Mouse (Mus musculus) common myeloid progenitor, adult 5-6 weeks (primary cell): Measurements from ENCODE around the gene Fstl1. TPM values are rescaled to one million over a fixed set of nuclear protein-coding genes. Genes with fewer than 3 reads are reported as not detected.

Source experiments
- ATAC-seq: replicated peaks from 2 replicates; pipeline ENCODE4 v1.8.0; 2016; ENCODE audit warnings: low read depth, mild to moderate bottlenecking, moderate TSS enrichment, inconsistent platforms; ENCODE audit not compliant: poor library complexity, severe bottlenecking
- total RNA-seq: library from RNA; stranded (forward); fragments of 200-1000, 187-1606 nt; gene quantifications from 2 replicates; pipeline ENCODE4 v1.2.3, GENCODE M21; 2017

Fstl1 gene
- total RNA-seq, 1 experiment from 2014 or later, result 1.0 TPM

DNA sequence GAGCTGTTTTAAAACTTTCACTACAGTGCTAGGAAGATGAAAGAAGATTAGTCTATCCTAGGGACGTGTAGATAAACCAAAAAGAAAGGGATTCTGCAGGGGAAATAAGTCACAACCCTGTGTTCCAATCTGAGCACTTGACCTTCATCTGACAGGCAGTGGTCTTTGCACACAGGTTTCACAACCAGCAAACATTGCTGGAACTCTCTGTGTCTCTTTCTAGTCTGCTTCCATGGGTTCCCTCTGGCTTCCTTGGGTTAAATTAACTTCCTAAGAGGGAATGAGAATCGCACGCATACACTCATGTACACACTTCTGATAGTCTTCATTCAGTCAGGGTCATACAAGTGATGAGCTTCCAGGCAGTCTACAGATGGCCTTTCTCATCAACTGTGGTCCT is 87.2 kb downstream of the Fstl1 start:
- ATAC-seq, result no peak

- no peak for ATAC-seq
Observed at GRCm38 (mm10) chr16:37865841-37866240, 89.2 kb downstream of the Fstl1 start.

DNA sequence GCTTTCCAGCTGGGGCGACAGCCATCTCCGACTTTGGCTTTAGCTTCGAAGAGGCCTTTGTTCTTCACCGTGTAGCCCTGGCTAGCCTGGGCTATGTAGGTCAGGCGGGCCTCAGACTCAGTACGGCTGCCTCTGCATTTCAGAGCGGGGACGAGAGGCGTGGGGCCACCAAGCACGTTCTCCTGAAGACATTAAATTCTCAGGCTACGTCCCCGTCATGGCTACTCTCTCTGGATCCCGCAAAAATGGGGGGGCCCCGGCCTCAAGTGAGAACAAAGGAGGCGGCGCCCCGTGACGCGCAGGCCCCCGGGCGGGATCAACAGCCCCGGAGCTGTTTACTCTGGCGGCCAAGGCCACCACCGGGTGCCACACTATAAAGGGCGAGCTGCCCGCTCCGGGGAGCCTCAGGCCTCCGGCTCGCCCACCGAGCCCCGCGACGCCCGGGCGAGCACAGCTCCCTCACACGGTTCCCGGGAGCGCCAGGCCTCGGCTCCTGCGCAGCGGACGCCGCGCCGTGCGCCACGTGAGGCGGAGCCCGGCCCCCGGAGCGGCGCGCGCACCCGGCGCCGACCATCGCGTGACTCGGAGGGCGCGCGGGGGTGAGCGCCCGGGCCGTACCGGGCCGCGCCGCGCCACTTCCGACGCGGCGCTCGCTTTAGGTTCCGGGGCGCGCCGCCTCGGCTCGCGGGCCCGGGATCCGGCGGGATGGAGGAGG is 91.3 kb downstream of the Fstl1 start, which contains the start of gene Lrrc58:
Lrrc58 (plus strand) TSS at position 599 of the 715 bp plus-strand sequence.
- ATAC-seq, result peak; percentile 51

DNA sequence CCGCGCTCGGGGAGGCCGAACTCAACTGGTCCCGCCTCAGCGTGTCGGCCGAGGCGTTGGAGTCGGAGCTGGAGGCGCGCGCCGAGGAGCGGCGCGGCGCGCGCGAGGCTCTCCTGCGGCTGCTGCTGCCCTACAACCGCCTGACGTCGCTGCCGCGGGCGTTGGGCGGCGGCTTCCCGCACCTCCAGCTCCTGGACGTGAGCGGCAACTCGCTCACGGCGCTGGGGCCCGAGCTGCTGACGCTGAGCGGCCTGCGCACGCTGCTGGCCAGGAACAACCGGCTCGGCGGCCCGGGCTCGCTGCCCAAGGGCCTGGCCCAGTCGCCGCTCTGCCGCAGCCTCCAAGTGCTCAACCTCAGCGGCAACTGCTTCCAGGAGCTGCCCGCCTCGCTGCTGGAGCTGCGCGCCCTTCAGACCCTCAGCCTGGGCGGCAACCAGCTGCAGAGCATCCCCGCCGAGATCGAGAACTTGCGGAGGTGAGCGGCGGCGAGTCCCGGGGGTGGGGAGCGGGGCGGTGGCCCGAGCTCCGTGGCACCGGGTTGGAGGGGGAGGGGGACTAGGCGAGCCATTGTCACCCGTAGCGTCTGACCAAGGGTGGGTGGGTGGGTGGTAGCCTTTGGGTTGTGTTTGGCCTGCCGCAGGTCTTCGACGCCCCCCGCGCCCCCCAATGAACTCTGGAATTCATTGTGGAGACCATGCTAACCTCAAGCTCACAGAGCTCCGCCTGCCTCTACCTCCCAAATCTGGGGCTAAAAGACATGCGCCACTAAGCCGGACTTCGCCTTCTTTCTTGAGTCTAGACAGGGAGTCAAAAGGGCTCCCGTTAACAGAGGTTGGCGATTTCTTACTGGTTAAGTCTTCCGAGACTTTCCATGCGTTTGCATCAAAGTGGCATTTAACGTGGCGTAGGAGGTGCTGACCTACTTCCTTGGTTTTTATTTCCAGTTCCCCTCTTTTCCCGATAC is 92.1 kb downstream of the Fstl1 start:
- peak; percentile 31 for ATAC-seq

GRCm38 (mm10) chr16:37869470-37870231 is 93.0 kb downstream of the Fstl1 start:
- peak; percentile 38 for ATAC-seq

DNA sequence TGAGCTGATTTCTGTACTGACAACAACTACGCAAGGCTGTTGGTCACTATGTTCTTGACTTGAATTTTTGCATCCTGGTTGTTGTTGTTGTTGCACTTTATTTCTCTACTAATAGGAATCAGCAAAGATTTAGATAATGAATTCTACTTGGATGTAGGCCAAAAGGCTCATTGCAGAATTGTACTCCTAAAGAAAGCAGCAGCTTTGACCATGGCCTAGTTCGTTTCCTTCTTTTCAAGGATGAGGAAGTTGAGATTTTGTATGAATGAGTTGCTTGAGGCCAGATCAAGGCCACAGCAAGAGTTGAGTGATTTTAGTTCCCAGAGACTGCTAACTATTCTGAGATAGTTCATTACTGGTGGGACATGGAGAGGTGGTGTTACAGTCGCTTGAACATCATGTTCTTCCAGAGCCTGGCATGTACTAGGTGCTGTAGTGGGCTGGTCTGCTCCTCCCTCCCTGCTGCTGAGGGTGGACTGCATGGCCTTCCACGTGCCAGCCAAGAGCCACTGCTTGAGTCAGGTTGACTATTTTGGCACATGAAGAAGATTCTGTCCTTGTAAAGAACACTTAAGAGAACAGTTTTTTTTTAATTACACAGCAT is 94.5 kb downstream of the Fstl1 start:
- peak; percentile 30; the same call in 1 of the 2 replicates for ATAC-seq

- 0 out of 2 replicates have a peak, but pooled peaks have one; percentile 29 for ATAC-seq
Observed at GRCm38 (mm10) chr16:37874501-37875235, 98.0 kb downstream of the Fstl1 start.

- ATAC-seq, result no peak
Observed at GRCm38 (mm10) chr16:37877406-37877805, 100.7 kb downstream of the Fstl1 start.

- 0 out of 2 replicates have a peak, but pooled peaks have one; percentile 30 for ATAC-seq
Observed at GRCm38 (mm10) chr16:37878951-37879505, 102.4 kb downstream of the Fstl1 start.

- no peak for ATAC-seq
Observed at GRCm38 (mm10) chr16:37879750-37880419, 103.2 kb downstream of the Fstl1 start.

DNA sequence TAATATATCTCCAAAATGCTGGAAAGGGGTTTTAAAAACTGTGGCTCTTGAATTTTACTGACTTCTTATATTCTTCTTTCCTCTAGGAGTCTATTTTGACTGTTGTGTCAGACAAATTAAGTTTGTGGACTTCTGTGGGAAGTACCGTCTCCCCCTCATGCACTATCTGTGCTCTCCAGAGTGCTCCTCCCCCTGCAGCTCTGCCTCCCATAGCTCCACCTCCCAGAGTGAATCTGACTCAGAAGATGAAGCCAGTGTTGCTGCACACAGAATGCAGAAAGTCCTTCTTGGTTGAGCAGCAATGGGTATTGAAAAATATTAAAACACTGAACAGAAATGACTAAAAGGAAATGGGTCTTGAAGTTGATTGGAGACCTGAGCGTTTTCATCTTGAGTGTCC is 104.5 kb downstream of the Fstl1 start:
- no peak for ATAC-seq

Other genes starting within 250 kb of the Fstl1 start
- 16.5 and 26.9 TPM in 2 replicates for gene Gtf2e1, start 237.1 kb upstream of the Fstl1 start, total RNA-seq
- gene Rabl3, start 237.0 kb upstream of the Fstl1 start, total RNA-seq, result 11.0 and 11.5 TPM in 2 replicates
- gene Hgd, start 196.7 kb upstream of the Fstl1 start, total RNA-seq, result 0.63 TPM in 1 of 2 replicates, not detected in the other
- 13.9 and 22.6 TPM in 2 replicates for gene Ndufb4, start 122.4 kb upstream of the Fstl1 start, total RNA-seq
- gene Gm36028, start 84.3 kb downstream of the Fstl1 start, total RNA-seq, result 0.64 TPM in 1 of 2 replicates, not detected in the other
- gene Lrrc58, start 91.5 kb downstream of the Fstl1 start, total RNA-seq, result 50.5 and 64.4 TPM in 2 replicates
- not detected in 2 replicates for gene Gpr156, start 139.6 kb downstream of the Fstl1 start, total RNA-seq